In genomic region chr10:70181279-70181972, GRCm38 (mm10) we compare ENCODE assay signal across 13 mouse cellular contexts. TPM values are rescaled to one million over a fixed set of nuclear protein-coding genes. Genes with fewer than 3 reads are reported as not detected.
DNase-seq lines count a peak whose midpoint lies in the region; ATAC-seq lines count a peak whose summit lies in the region.
"Had no signal": no experiment of that assay in that cellular context is flagged by ENCODE, and none has a peak within 500 bp of the region (broad histone marks: within the 10 kb centered on the region; RNA-seq: fewer than 3 reads in every experiment).

No protein-coding gene starts in this region.

- no peaks in the 10 kb centered on the region for H3K9me3 ChIP-seq in heart, embryonic 15.5 days (replicated peaks)
- H3K9me3 ChIP-seq in heart, embryonic 12.5 days (replicated peaks) = no peaks in the 10 kb centered on the region
- H3K9me3 ChIP-seq: hindbrain, embryonic 13.5 days; limb, embryonic 13.5 days; midbrain, embryonic 12.5 days; neural tube, embryonic 12.5 days had no signal

- 66% methylated on average over 11 of the region's 11 CpGs for WGBS in heart, embryonic 15.5 days
- 82% methylated on average over 11 of the region's 11 CpGs for WGBS in heart, embryonic 12.5 days

- DNase-seq in kidney, postnatal 36 days = peak; percentile 90 to 95
- DNase-seq in spleen, adult 12 weeks (ENCODE audit: low spot score) = no peak
- no peak for DNase-seq in left cerebral cortex, postnatal 10 days (ENCODE audit: extremely low spot score in 1 of 2, low spot score in 2 of 2)
- DNase-seq in ovary, postnatal 10 days (ENCODE audit: low spot score) = no peak
- DNase-seq: layer of hippocampus, adult 9-11 months had no signal

- intact Hi-C loops in left cerebral cortex, postnatal 10 days (cut with DNase I) = loop anchor here (5.0 kb wide), 1 partner anchor 159 kb away; no protein-coding TSS in a partner anchor

- 0 out of 2 replicates have a peak overlapping the region, but pooled peaks have one; percentile 1 for H3K27ac ChIP-seq in heart, embryonic 15.5 days
- H3K27ac ChIP-seq in heart, embryonic 12.5 days (ENCODE audit: poor library complexity, severe bottlenecking) = no peak overlapping the region
- H3K27ac ChIP-seq: hindbrain, embryonic 13.5 days; limb, embryonic 13.5 days; midbrain, embryonic 12.5 days; neural tube, embryonic 12.5 days had no signal

- H3K9ac ChIP-seq in heart, embryonic 15.5 days = no peak overlapping the region
- no peak overlapping the region for H3K9ac ChIP-seq in heart, embryonic 12.5 days
- H3K9ac ChIP-seq: hindbrain, embryonic 13.5 days; limb, embryonic 13.5 days; midbrain, embryonic 12.5 days; neural tube, embryonic 12.5 days had no signal

- H3K4me3 ChIP-seq in heart, embryonic 15.5 days = no peak overlapping the region
- no peak overlapping the region for H3K4me3 ChIP-seq in heart, embryonic 12.5 days
- H3K4me3 ChIP-seq: hindbrain, embryonic 13.5 days; limb, embryonic 13.5 days; midbrain, embryonic 12.5 days; neural tube, embryonic 12.5 days had no signal

- H3K36me3 ChIP-seq in heart, embryonic 15.5 days = peaks cover 27% of the 10 kb centered on the region
- peaks cover 53% of the 10 kb centered on the region for H3K36me3 ChIP-seq in heart, embryonic 12.5 days

- H3K4me2 ChIP-seq in heart, embryonic 15.5 days = no peak overlapping the region
- H3K4me2 ChIP-seq in heart, embryonic 12.5 days = no peak overlapping the region
- H3K4me2 ChIP-seq: hindbrain, embryonic 13.5 days; limb, embryonic 13.5 days; midbrain, embryonic 12.5 days; neural tube, embryonic 12.5 days had no signal

- no peaks in the 10 kb centered on the region for H3K27me3 ChIP-seq in heart, embryonic 15.5 days
- no peaks in the 10 kb centered on the region for H3K27me3 ChIP-seq in heart, embryonic 12.5 days (replicated peaks)
- H3K27me3 ChIP-seq: hindbrain, embryonic 13.5 days; limb, embryonic 13.5 days; midbrain, embryonic 12.5 days; neural tube, embryonic 12.5 days had no signal

- H3K4me1 ChIP-seq in heart, embryonic 15.5 days (replicated peaks) = peaks cover 21% of the 10 kb centered on the region
- H3K4me1 ChIP-seq in heart, embryonic 12.5 days (replicated peaks) = peaks cover 28% of the 10 kb centered on the region

- ATAC-seq in heart, embryonic 15.5 days (replicated peaks; ENCODE audit: insufficient number of reproducible peaks, insufficient read depth, low FRiP score, low read depth) = no peak
- no peak for ATAC-seq in heart, embryonic 12.5 days (ENCODE audit: insufficient number of reproducible peaks, low FRiP score)
- ATAC-seq in CD4-positive, CD25-positive, alpha-beta regulatory T cell, adult 4 months = peak; percentile 33
- ATAC-seq in inflammation-experienced regulatory T-cells, adult 6 months = peak; percentile 36

RNA-seq across cellular contexts. Expression of gene Mrln, which starts 23.0 kb away (rescaled TPM):
- polyA plus RNA-seq in heart, embryonic 15.5 days (2015; fragmentation: Nextera tagmentation; extraction: Ambion mirVana) = 0.76 and 0.98 TPM in 2 replicates
- polyA plus RNA-seq in heart, embryonic 12.5 days (2016; fragmentation: Nextera tagmentation; extraction: Ambion mirVana) = 0.45 and 0.90 TPM in 2 replicates
- not detected for polyA plus RNA-seq in CD4-positive, CD25-positive, alpha-beta regulatory T cell, adult 4 months (2017; shearing (Covaris generic))
- polyA plus RNA-seq in inflammation-experienced regulatory T-cells, adult 6 months (2017; shearing (Covaris generic)) = not detected
- not detected for total RNA-seq in left cerebral cortex, postnatal 10 days (2021)

Comparison
In these comparisons a context has a peak if more than half of its experiments do, and no peak if none do; other contexts are left out.
1. ATAC-seq: peak in CD4-positive, CD25-positive, alpha-beta regulatory T cell, adult 4 months (single experiment) and inflammation-experienced regulatory T-cells, adult 6 months (single experiment); none in heart, embryonic 15.5 days (single experiment) and heart, embryonic 12.5 days (single experiment).
2. DNase-seq: peak in kidney, postnatal 36 days (2 of 2); none in spleen, adult 12 weeks (single experiment), left cerebral cortex, postnatal 10 days (0 of 2) and ovary, postnatal 10 days (single experiment).